Mouse (Mus musculus) olfactory bulb, adult 2 months (tissue): ENCODE measurements around the gene Thrb. TPM values are rescaled to one million over a fixed set of nuclear protein-coding genes. Genes with fewer than 3 reads are reported as not detected.
"Not testable (repeated sequence)": the region's sequence is repeated elsewhere in the genome, so short reads cannot be mapped to it uniquely, and the experiment has no call there.

Experiments
- H3K27ac ChIP-seq: fragments of 200-500 bp; 2 replicates; pipeline ENCODE4 v1.5.1; 2012; ENCODE audit warnings: low read depth, low read length; ENCODE audit not compliant: insufficient read depth
- H3K4me1 ChIP-seq: fragments of 200-500 bp; 2 replicates; pipeline ENCODE4 v1.6.1; 2012; ENCODE audit warnings: low read length; ENCODE audit not compliant: control insufficient read depth, insufficient read depth
- H3K4me3 ChIP-seq: fragments of 200-500 bp; 2 replicates; pipeline ENCODE4 v1.5.1; 2012; ENCODE audit warnings: mild to moderate bottlenecking, low read depth, low read length, moderate library complexity; ENCODE audit not compliant: insufficient read depth
- CTCF ChIP-seq: fragments of 200-500 bp; IDR thresholded peaks from 2 replicates; pipeline ENCODE4 v1.5.1; 2012; ENCODE audit warnings: low read depth, mild to moderate bottlenecking, low read length, moderate library complexity; ENCODE audit not compliant: insufficient read depth
- POLR2A ChIP-seq: fragments of 200-500 bp; IDR thresholded peaks from 2 replicates; pipeline ENCODE4 v1.6.1; 2012; ENCODE audit warnings: mild to moderate bottlenecking, low read depth, low read length, moderate library complexity; ENCODE audit not compliant: insufficient read depth
- WGBS: fragments of 180-500 bp; shearing (Covaris S2); methylation state at CpG from one replicate; pipeline ENCODE4 v1.1.7; 2018; 5-methylcytosine and 5-hydroxymethylcytosine counted together
- polyA plus RNA-seq: library from polyadenylated mRNA; stranded (reverse); fragments of >200 nt; gene quantifications from 2 replicates; pipeline ENCODE4 v1.2.4, GENCODE M21; 2012; ENCODE audit warnings: low replicate concordance; ENCODE audit not compliant: missing spikeins, insufficient read depth, insufficient read length

The Thrb gene
- polyA plus RNA-seq, 1 experiment: not detected

GRCm38 (mm10) chr14:17929585-17929984 is 269.5 kb downstream of the Thrb start:
- WGBS: 81% methylated on average over 5 of the region's 5 CpGs
- Histone ChIP-seq H3K27ac (no peak overlapping the region), H3K4me1 (no peaks in the 10 kb centered on the region), H3K4me3 (no peak overlapping the region)
- TF ChIP-seq POLR2A (no peak), CTCF (no peak)

DNA sequence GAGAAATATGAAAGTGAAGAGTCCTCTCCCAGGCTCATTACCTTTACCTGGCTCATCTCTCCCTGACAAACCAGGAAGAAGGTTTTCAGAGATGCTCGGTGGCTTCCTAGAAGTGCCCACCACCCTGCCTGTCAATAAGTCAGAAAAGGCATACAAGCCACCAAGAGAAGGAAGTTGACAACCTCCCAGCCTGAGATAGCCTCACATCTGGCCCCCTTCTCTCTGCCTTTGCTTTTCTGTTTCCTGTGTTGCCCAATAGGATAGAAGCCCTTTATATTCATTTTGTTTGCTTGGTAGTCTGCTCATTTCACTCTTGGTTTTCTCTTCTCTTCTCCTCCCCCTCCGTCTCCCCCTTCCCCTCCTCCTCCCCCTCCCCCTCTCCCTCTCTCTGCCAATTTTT is 273.4 kb downstream of the Thrb start:
- WGBS: 80% methylated on average over 2 of the region's 2 CpGs
- no peaks in the 10 kb centered on the region for H3K4me1 ChIP-seq
- no peak overlapping the region for H3K27ac ChIP-seq
- H3K4me3 ChIP-seq: no peak overlapping the region
- TF ChIP-seq CTCF: no peak
- no peak for TF ChIP-seq POLR2A

DNA sequence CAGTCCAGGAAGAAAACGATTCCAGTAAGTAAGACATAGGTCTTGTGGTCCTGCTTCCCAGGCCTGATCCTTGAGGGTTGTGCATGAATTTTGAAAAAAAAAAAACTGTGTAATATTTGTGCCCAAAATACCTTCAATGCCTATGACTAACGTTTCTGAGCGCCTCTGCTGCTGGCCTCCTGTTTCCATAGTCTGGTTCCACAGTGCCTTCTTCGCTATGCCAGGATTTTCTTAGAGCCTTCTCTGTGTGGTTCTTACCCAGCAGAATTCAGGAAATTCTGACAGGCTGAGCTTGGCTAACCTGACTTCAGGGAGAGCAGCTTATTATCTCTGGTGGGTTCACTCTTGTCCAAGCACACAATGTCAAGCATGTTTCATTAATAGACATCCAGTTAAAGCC is 274.7 kb downstream of the Thrb start:
- H3K27ac ChIP-seq, H3K4me3 ChIP-seq, H3K4me1 ChIP-seq: not testable (repeated sequence)
- 82% methylated on average over 4 of the region's 4 CpGs for WGBS

DNA sequence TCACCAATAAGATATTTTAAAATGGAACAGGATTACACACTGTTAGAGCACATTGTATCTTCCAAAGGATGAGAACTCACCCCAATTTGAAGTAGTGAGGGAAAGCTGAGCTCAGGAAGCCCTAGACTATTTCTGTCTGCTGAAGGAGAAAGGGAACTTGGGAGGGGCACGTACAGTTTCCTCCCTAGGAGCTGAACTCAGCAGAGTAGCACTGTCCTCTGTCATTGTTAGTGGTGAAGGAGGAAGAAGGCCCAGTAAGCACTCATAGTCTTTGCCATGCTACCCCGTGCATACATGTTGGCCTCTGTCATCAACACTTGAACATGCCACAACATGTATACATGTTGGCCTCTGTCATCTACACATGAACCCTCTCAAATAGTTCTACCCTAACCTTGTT is 294.0 kb downstream of the Thrb start:
- H3K4me1 ChIP-seq: no peaks in the 10 kb centered on the region
- TF ChIP-seq CTCF (no peak), POLR2A (no peak)
- H3K27ac ChIP-seq: no peak overlapping the region
- H3K4me3 ChIP-seq: no peak overlapping the region
- WGBS: 85% methylated on average over 2 of the region's 2 CpGs

GRCm38 (mm10) chr14:17959901-17960300 is 299.8 kb downstream of the Thrb start:
- H3K4me1 ChIP-seq: no peaks in the 10 kb centered on the region
- no peak overlapping the region for H3K27ac ChIP-seq
- TF ChIP-seq POLR2A: no peak
- TF ChIP-seq CTCF: no peak
- WGBS: 21% methylated on average over 2 of the region's 2 CpGs
- H3K4me3 ChIP-seq: no peak overlapping the region

- Histone ChIP-seq H3K4me3 (no peak overlapping the region), H3K4me1 (no peaks in the 10 kb centered on the region), H3K27ac (no peak overlapping the region)
- 30% methylated on average over 5 of the region's 5 CpGs for WGBS
- TF ChIP-seq POLR2A (no peak), CTCF (peak; percentile 43; the same call in 1 of the 2 replicates)
These were observed 307.2 kb downstream of the Thrb start for GRCm38 (mm10) chr14:17967117-17967726.

- whole genome bisulfite sequencing: 87% methylated on average over 4 of the region's 4 CpGs
- TF ChIP-seq CTCF (no peak), POLR2A (no peak)
- H3K27ac ChIP-seq: no peak overlapping the region
- H3K4me3 ChIP-seq: no peak overlapping the region
- no peaks in the 10 kb centered on the region for H3K4me1 ChIP-seq
These were observed 312.1 kb downstream of the Thrb start for GRCm38 (mm10) chr14:17972132-17972531.

DNA sequence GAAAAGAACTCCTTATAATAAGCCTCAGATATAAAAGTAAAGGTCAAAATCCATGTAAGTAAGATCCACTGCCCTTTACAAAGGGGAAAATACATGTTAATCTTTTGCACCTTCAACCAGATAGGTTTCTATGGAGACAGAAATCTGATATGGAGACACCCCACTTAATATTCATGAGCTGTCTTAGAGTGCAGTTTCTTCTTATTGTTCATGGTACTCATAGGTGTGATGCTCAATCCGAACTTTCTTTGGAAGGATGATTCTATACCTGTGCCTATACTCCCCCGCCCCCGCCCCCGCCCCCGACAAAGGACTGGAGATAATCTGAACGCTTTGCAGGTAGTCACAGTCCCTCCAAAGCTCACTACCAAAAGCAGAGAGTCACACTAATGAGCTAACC is 312.6 kb downstream of the Thrb start:
- Histone ChIP-seq H3K4me1 (no peaks in the 10 kb centered on the region), H3K27ac (no peak overlapping the region), H3K4me3 (no peak overlapping the region)
- WGBS: 77% methylated on average over 6 of the region's 6 CpGs
- TF ChIP-seq CTCF (no peak), POLR2A (no peak)

- H3K4me1 ChIP-seq: no peaks in the 10 kb centered on the region
- 79% methylated on average over 1 of the region's 1 CpGs for WGBS
- no peak for TF ChIP-seq CTCF
- TF ChIP-seq POLR2A: no peak
- H3K27ac ChIP-seq: no peak overlapping the region
- H3K4me3 ChIP-seq: no peak overlapping the region
These were observed 315.7 kb downstream of the Thrb start for GRCm38 (mm10) chr14:17975786-17976185.

DNA sequence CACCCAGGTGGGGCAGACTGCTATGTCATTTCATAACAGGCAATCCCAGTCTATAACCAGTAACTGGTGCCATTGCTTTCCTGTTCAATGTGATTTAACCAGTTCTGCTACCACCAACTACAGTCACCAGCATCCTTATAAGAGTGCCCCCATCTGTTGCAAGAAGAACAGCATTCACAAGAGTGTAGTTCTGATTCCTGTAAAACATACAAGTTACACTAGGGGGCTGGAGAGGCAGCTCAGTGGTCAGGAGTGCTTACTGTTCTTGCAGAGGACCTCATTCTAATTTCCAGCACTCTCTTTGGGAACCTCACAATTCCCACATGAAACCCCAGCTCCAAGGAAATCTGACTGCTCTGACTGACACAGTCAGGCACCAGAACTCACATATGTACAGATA is 318.2 kb downstream of the Thrb start:
- H3K27ac ChIP-seq: no peak overlapping the region
- TF ChIP-seq CTCF: no peak
- TF ChIP-seq POLR2A: no peak
- no peaks in the 10 kb centered on the region for H3K4me1 ChIP-seq
- H3K4me3 ChIP-seq: no peak overlapping the region
